Mouse (Mus musculus) lung, adult 18-20 months (tissue): ENCODE measurements around the gene Ell.
"Not testable (repeated sequence)": the region's sequence is repeated elsewhere in the genome, so short reads cannot be mapped to it uniquely, and the experiment has no call there.

Experiments used
- DNase-seq, 2 experiments: peaks; one replicate each; pipeline ENCODE4 v3.0.0; 2022; ENCODE audit warnings: mixed read lengths in 2 of 2

The Ell gene

GRCm38 (mm10) chr8:70507027-70507393 lies 32.2 kb upstream of the Ell start:
- DNase-seq, result no peak

GRCm38 (mm10) chr8:70509281-70509952 lies 29.8 kb upstream of the Ell start:
- no peak for DNase-seq

GRCm38 (mm10) chr8:70510228-70510915 lies 28.9 kb upstream of the Ell start, which contains the start of gene Uba52:
Gene Uba52 (minus strand): TSS chr8:70510801.
- peak; percentile 97 to 98 for DNase-seq

- DNase-seq, result not testable (repeated sequence)
These were observed 28.1 kb upstream of the Ell start for GRCm38 (mm10) chr8:70511174-70511573.

GRCm38 (mm10) chr8:70511770-70512169 lies 27.5 kb upstream of the Ell start:
- no peak for DNase-seq

GRCm38 (mm10) chr8:70512253-70512903 lies 26.9 kb upstream of the Ell start:
- DNase-seq, result no peak

GRCm38 (mm10) chr8:70513441-70513840 lies 25.8 kb upstream of the Ell start:
- DNase-seq, result peak in 1 of 2 experiments; percentile 58

- DNase-seq, result no peak
These were observed 21.2 kb upstream of the Ell start for GRCm38 (mm10) chr8:70517940-70518643.

- no peak for DNase-seq
These were observed 20.2 kb upstream of the Ell start for GRCm38 (mm10) chr8:70519043-70519442.

GRCm38 (mm10) chr8:70519606-70520005 lies 19.7 kb upstream of the Ell start:
- DNase-seq, result no peak

- DNase-seq, result peak; percentile 95 to 97
These were observed 16.5 kb upstream of the Ell start for GRCm38 (mm10) chr8:70522592-70523403.

- DNase-seq, result peak in 1 of 2 experiments; percentile 25
These were observed 12.1 kb upstream of the Ell start for GRCm38 (mm10) chr8:70527111-70527511.

- DNase-seq, result peak; percentile 97
These were observed 11.6 kb upstream of the Ell start, which contains the start of the genes Fkbp8 and Kxd1 for GRCm38 (mm10) chr8:70527512-70528181. Gene Fkbp8 (plus strand): TSS chr8:70527724. Gene Kxd1 (minus strand): TSS chr8:70527956.

- no peak for DNase-seq
These were observed 11.0 kb upstream of the Ell start for GRCm38 (mm10) chr8:70528182-70528797.

GRCm38 (mm10) chr8:70529299-70529698 lies 10.0 kb upstream of the Ell start:
- no peak for DNase-seq

GRCm38 (mm10) chr8:70529741-70530161 lies 9.5 kb upstream of the Ell start:
- DNase-seq, result no peak

- DNase-seq, result no peak
These were observed 8.9 kb upstream of the Ell start for GRCm38 (mm10) chr8:70530314-70530713.

- no peak for DNase-seq
These were observed 5.0 kb upstream of the Ell start for GRCm38 (mm10) chr8:70534281-70534680.

- peak in 1 of 2 experiments; percentile 40 for DNase-seq
These were observed 4.0 kb upstream of the Ell start for GRCm38 (mm10) chr8:70535221-70535620.

- no peak for DNase-seq
These were observed 3.6 kb upstream of the Ell start for GRCm38 (mm10) chr8:70535701-70536100.

- peak; percentile 91 to 92 for DNase-seq
These were observed 1.2 kb upstream of the Ell start for GRCm38 (mm10) chr8:70538024-70538579.
